Mouse (Mus musculus) MEL (cell line): ENCODE measurements at regions not wholly inside any gene's neighbourhood (a gene's known extent, or its start where the extent isn't known, plus 50 kb on each side); places are given as distances from the start of the nearest gene placed in this dataset.

Source experiments
- DNase-seq: peaks from one replicate; pipeline ENCODE4 v3.0.0; 2011; ENCODE audit warnings: low read depth, low spot score
- H3K27ac ChIP-seq: 2 replicates; pipeline ENCODE4 v1.5.1; 2012; ENCODE audit warnings: low read depth, mild to moderate bottlenecking, control low read depth, low read length, moderate library complexity; ENCODE audit not compliant: control insufficient read depth
- H3K27me3 ChIP-seq, 2 experiments: fragments of 150-350 bp in 1 of 2; sonication (generic) in 1 of 2; 2 replicates each; pipeline ENCODE4 v1.6.1; 2012; ENCODE audit warnings: low read length in 2 of 2, mild to moderate bottlenecking in 2 of 2, improper control_type of control experiment in 1 of 2, moderate library complexity in 1 of 2; ENCODE audit not compliant: insufficient read depth in 2 of 2, control insufficient read depth in 1 of 2
- H3K36me3 ChIP-seq, 2 experiments: 2 replicates each; pipeline ENCODE4 v1.6.1; 2012 to 2014; ENCODE audit warnings: low read length in 2 of 2, improper control_type of control experiment in 1 of 2, inconsistent platforms in 1 of 2, mild to moderate bottlenecking in 1 of 2; ENCODE audit not compliant: insufficient read depth in 2 of 2, control insufficient read depth in 1 of 2
- H3K4me1 ChIP-seq, 2 experiments: fragments of 150-350 bp in 1 of 2; sonication (generic) in 1 of 2; 2 replicates each; pipeline ENCODE4 v1.6.1; 2012; ENCODE audit warnings: low read length in 2 of 2, improper control_type of control experiment in 1 of 2, mild to moderate bottlenecking in 1 of 2; ENCODE audit not compliant: insufficient read depth in 2 of 2, control insufficient read depth in 1 of 2
- H3K4me3 ChIP-seq, 2 experiments: fragments of 150-350 bp in 1 of 2; sonication (generic) in 1 of 2; 2 replicates each; pipeline ENCODE4 v1.5.1; 2012; ENCODE audit warnings: low read depth in 2 of 2, low read length in 2 of 2, mild to moderate bottlenecking in 2 of 2, moderate library complexity in 2 of 2, control low read depth in 1 of 2, improper control_type of control experiment in 1 of 2; ENCODE audit not compliant: control insufficient read depth in 1 of 2, insufficient read depth in 1 of 2
- H3K79me2 ChIP-seq: 2 replicates; pipeline ENCODE4 v1.6.1; 2012; ENCODE audit warnings: mild to moderate bottlenecking, low read length, moderate library complexity; ENCODE audit not compliant: control insufficient read depth, poor library complexity, insufficient read depth
- H3K9ac ChIP-seq: 2 replicates; pipeline ENCODE4 v1.6.1; 2012; ENCODE audit warnings: low read depth, mild to moderate bottlenecking, control low read depth, low read length, moderate library complexity; ENCODE audit not compliant: control insufficient read depth, poor library complexity, severe bottlenecking
- H3K9me3 ChIP-seq: fragments of 150-350 bp; sonication (generic); replicated peaks from 2 replicates; pipeline ENCODE4 v1.6.1; 2012; ENCODE audit warnings: mild to moderate bottlenecking, low read length, improper control_type of control experiment, moderate library complexity; ENCODE audit not compliant: insufficient read depth
- CHD2 ChIP-seq: IDR thresholded peaks from 2 replicates; pipeline ENCODE4 v1.6.1; 2011; ENCODE audit warnings: low read length, improper control_type of control experiment
- CTCF ChIP-seq, 3 experiments: IDR thresholded peaks in 2 of 3; conservative IDR thresholded peaks in 1 of 3; 2 replicates each; pipeline ENCODE4 v1.5.1; 2011 to 2012; ENCODE audit warnings: low read length in 3 of 3, low read depth in 2 of 3, mild to moderate bottlenecking in 2 of 3, improper control_type of control experiment in 1 of 3, inconsistent platforms in 1 of 3, mixed read lengths in 1 of 3, moderate library complexity in 1 of 3; ENCODE audit not compliant: control insufficient read depth in 1 of 3, insufficient read depth in 1 of 3, poor library complexity in 1 of 3, severe bottlenecking in 1 of 3
- EP300 ChIP-seq, 2 experiments: IDR thresholded peaks; 2 replicates each; pipeline ENCODE4 v1.6.1; 2011; ENCODE audit warnings: improper control_type of control experiment in 2 of 2, low read length in 2 of 2, low read depth in 1 of 2, mild to moderate bottlenecking in 1 of 2
- GATA1 ChIP-seq: IDR thresholded peaks from 2 replicates; pipeline ENCODE4 v1.6.1; 2011; ENCODE audit warnings: low read depth, low read length, improper control_type of control experiment
- HCFC1 ChIP-seq: IDR thresholded peaks from 2 replicates; pipeline ENCODE4 v1.6.1; 2012; ENCODE audit warnings: low read depth, mild to moderate bottlenecking, inconsistent platforms, low read length, improper control_type of control experiment, moderate library complexity
- JUND ChIP-seq: IDR thresholded peaks from 2 replicates; pipeline ENCODE4 v1.6.1; 2011; ENCODE audit warnings: low read depth, mild to moderate bottlenecking, improper control_type of control experiment, low read length
- MXI1 ChIP-seq: IDR thresholded peaks from 2 replicates; pipeline ENCODE4 v1.6.1; 2011; ENCODE audit warnings: mild to moderate bottlenecking, low read depth, low read length, improper control_type of control experiment
- MYB ChIP-seq: IDR thresholded peaks from 2 replicates; pipeline ENCODE4 v1.6.1; 2011; ENCODE audit warnings: mild to moderate bottlenecking, low read depth, low read length, improper control_type of control experiment
- MYC ChIP-seq: IDR thresholded peaks from 2 replicates; pipeline ENCODE4 v1.6.1; 2011; ENCODE audit warnings: low read depth, mild to moderate bottlenecking, low read length, improper control_type of control experiment, moderate library complexity
- NELFE ChIP-seq: IDR thresholded peaks from 2 replicates; pipeline ENCODE4 v1.6.1; 2011; ENCODE audit warnings: low read depth, low read length, improper control_type of control experiment
- NRF1 ChIP-seq: IDR thresholded peaks from 2 replicates; pipeline ENCODE4 v1.6.1; 2014; ENCODE audit warnings: low read depth, mild to moderate bottlenecking, inconsistent platforms, low read length, improper control_type of control experiment, moderate library complexity; ENCODE audit not compliant: poor library complexity, insufficient read depth, severe bottlenecking
- RCOR1 ChIP-seq: IDR thresholded peaks from 2 replicates; pipeline ENCODE4 v1.6.1; 2012; ENCODE audit warnings: low read depth, mild to moderate bottlenecking, inconsistent platforms, low read length, improper control_type of control experiment
- SIN3A ChIP-seq: IDR thresholded peaks from 2 replicates; pipeline ENCODE4 v1.6.1; 2012; ENCODE audit warnings: low read length, improper control_type of control experiment, inconsistent platforms
- TAL1 ChIP-seq: IDR thresholded peaks from 2 replicates; pipeline ENCODE4 v1.6.1; 2012; ENCODE audit warnings: mild to moderate bottlenecking, inconsistent platforms, low read length, moderate library complexity, mixed read lengths
- TBP ChIP-seq: IDR thresholded peaks from 2 replicates; pipeline ENCODE4 v1.8.0; 2011; ENCODE audit warnings: low read depth, low read length, improper control_type of control experiment
- USF1 ChIP-seq: IDR thresholded peaks from 2 replicates; pipeline ENCODE4 v1.6.1; 2014; ENCODE audit warnings: low read depth, mild to moderate bottlenecking, inconsistent platforms, low read length, improper control_type of control experiment, moderate library complexity
- USF2 ChIP-seq, 2 experiments: IDR thresholded peaks; 2 replicates each; pipeline ENCODE4 v1.6.1; 2011 to 2012; ENCODE audit warnings: improper control_type of control experiment in 2 of 2, low read length in 2 of 2, borderline replicate concordance in 1 of 2, inconsistent platforms in 1 of 2, low read depth in 1 of 2, mild to moderate bottlenecking in 1 of 2; ENCODE audit not compliant: insufficient read depth in 1 of 2
- ZMIZ1 ChIP-seq: IDR thresholded peaks from 2 replicates; pipeline ENCODE4 v1.6.1; 2012; ENCODE audit warnings: low read depth, mild to moderate bottlenecking, inconsistent platforms, low read length, improper control_type of control experiment, moderate library complexity

- no peaks in the 10 kb centered on the region for H3K27me3 ChIP-seq
- TF ChIP-seq GATA1, result no peak
- no peak for TF ChIP-seq JUND
- TF ChIP-seq MXI1, result no peak
- TF ChIP-seq RCOR1, result no peak
- H3K4me3 ChIP-seq, result no peak overlapping the region
- H3K9me3 ChIP-seq, result no peaks in the 10 kb centered on the region
- H3K36me3 ChIP-seq, result no peaks in the 10 kb centered on the region
- H3K79me2 ChIP-seq, result no peaks in the 10 kb centered on the region
- H3K9ac ChIP-seq, result no peak overlapping the region
- no peak for DNase-seq
- H3K27ac ChIP-seq, result no peak overlapping the region
- no peaks in the 10 kb centered on the region for H3K4me1 ChIP-seq
Measured at GRCm38 (mm10) chr12:15051387-15051786, 765.3 kb downstream of the Trib2 start.

- Histone ChIP-seq H3K9ac (no peak overlapping the region), H3K9me3 (no peaks in the 10 kb centered on the region), H3K4me1 (no peaks in the 10 kb centered on the region), H3K36me3 (no peaks in the 10 kb centered on the region), H3K27ac (no peak overlapping the region), H3K4me3 (no peak overlapping the region)
- DNase-seq, result no peak
- TF ChIP-seq NRF1 (no peak), NELFE (no peak), MYC (no peak), JUND (no peak), EP300 (IDR thresholded peaks at IDR 0.05; ENCODE audit: low read depth in 1 of 2, low read length in 2 of 2) (no peak), SIN3A (no peak), CTCF (IDR thresholded peaks at IDR 0.05 in 2 of 3, conservative IDR thresholded peaks at IDR 0.05 in 1 of 3; ENCODE audit: control insufficient read depth in 1 of 3, insufficient read depth in 1 of 3, low read depth in 2 of 3, low read length in 3 of 3, poor library complexity in 1 of 3, severe bottlenecking in 1 of 3) (no peak), ZMIZ1 (no peak), USF2 (IDR thresholded peaks at IDR 0.05; ENCODE audit: borderline replicate concordance in 1 of 2, insufficient read depth in 1 of 2, low read depth in 1 of 2, low read length in 2 of 2) (no peak), USF1 (no peak), TAL1 (no peak), HCFC1 (no peak), TBP (no peak), GATA1 (no peak), MYB (no peak), CHD2 (no peak)
- TF ChIP-seq, all 39 proteins: peak for 0
- no peaks in the 10 kb centered on the region for H3K27me3 ChIP-seq
- no peaks in the 10 kb centered on the region for H3K79me2 ChIP-seq
Measured at GRCm38 (mm10) chr12:15043264-15043663, 773.5 kb downstream of the Trib2 start.
